Mouse (Mus musculus) heart, adult 18-20 months (tissue): ENCODE data around the gene Snx10. TPM values are rescaled to one million over a fixed set of nuclear protein-coding genes. Genes with fewer than 3 reads are reported as not detected.

Experiments used
- DNase-seq, 2 experiments: peaks; one replicate each; pipeline ENCODE4 v3.0.0; 2021 to 2022; ENCODE audit warnings: mixed read lengths in 1 of 2
- total RNA-seq, 2 experiments: library from RNA; stranded (reverse); gene quantifications; 2 replicates each; pipeline ENCODE4 v1.2.3; 2021

The Snx10 gene
- total RNA-seq, 2 experiments from 2014 or later: 13.9 to 15.9 TPM

DNA sequence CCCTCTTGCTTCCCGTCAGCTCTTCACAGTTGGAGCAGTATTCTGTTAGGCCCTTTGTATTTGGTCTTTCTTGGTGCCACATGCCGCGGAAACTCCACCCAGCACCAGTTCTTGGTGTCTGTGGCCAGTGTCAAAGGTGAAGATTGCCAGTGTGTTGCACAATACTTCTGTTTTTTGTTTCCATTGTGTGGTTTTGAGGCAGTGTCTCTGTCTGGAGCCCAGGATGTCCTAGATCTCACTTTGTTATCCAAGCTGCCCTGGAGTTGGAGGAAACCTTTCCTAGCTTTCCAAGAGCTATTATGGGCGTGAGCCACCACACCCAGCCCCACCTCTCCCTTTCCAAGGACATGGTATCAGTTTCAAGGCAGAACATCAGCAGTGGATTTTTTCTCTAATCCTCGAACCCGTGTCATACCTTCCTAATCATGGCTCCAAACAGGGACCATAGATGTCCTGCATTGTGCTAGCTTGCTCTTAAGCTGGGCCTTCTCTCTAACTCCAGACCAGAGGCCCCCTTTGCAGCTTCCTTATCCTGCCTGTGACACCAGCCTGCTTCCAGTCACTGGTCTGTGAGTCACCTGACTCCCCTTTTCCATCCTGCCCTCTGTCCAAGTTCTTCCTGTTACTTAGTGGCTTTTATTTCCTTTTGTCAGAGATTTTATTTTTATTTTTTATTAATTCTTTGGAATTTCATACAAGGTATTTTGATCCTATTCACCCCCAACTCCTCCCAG is 9.9 kb downstream of the Snx10 start:
- DNase-seq: peak in 1 of 2 experiments; percentile 56

DNA sequence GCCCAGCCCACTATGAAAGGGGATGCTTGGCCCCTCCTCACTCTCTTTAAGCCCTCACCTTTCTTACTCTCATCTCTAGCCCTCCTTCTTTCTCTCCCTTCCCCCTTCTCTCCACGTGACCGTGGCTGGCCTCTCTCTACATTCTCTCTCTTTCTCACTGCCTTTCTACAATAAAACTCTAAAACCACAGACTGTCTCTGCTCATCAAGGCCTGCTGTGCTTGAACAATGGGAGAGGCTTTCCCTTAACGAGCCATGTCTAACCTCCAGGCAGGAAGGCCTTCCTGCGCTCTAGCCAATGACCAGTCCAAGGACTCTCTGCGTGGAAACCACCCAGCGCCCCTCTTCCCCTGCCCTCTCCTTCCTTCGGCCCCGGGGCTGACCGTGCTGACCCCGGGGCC is 11.9 kb downstream of the Snx10 start:
- DNase-seq: no peak

DNA sequence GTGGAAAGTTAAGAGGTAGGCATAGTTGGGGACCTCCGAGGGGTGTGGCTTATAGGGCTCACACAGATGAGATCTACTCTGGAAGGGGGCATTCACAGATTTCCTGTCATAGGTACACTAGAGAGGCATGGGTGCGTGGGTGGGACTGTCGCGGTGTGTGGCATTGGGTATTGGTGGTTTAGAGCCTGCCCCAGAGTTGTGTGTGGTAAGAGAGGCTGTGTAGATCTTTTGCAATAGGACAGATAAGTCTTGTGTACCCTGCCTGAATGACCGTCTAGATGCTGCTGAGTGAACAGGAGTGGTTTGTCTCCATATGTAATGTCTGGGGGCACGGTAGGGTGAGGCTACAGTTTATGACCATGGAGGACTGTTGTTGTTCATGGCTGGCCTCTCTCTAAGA is 16.8 kb downstream of the Snx10 start:
- DNase-seq: no peak

DNA sequence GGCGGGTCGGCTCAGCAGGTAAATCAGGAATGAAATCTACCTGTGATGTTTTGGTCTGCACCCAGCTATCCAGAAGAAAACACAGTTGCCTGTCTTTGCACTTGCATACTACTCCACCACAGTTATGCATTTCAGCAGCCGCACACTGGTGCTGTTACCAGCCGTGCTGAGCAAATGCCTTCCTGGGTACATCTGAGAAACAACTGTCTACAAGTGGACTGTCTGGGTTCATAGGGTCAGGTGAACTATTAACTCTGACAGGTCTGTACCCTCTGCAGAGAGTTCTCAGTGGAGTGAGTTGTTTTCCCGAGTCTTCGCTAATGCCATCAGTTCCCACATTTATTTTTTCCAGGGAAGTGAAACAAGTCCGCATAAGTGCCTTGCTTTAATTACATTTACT is 17.7 kb downstream of the Snx10 start:
- no peak for DNase-seq

DNA sequence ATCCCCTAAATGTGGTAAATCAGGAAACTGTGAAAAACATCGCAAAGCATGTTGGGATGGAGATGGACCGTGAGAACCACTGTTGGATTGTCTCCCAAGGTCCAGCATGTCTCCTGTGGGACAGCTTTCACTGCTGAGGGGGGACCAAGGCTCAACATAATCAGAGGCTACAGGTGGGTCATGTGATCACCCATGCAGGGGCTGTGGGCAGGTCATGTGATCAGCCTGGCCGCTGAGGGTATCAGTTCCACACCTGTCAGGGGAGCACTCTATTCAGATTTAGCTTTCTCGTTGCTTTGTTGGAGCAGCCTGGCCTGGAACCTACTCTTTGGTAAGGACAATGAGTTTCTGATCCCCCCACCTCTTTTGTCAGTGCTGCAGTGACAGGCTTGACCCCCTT is 18.4 kb downstream of the Snx10 start:
- DNase-seq: no peak

DNA sequence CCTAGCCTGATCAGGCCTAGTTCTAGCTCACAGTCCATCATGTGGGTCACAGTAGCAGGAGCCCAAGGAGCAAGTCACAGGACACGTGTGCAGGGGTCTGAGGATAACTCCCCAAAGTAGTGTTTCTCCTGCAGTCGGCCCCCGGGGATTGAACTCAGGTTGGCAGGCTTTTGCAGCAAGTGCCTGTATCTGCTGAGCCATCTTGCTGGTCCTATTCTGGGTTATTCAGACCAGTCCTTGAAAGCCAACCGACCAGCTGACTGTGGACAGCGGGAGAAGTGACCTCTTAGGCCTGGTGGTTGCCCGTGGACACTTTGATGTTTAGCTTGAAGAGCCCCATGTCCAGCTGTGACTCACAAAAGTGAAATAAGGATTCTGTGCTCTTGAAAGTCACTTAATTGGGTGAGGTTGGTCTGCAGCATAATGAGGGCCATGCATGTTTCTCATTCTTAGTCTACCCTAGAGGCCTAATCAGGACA is 20.0 kb downstream of the Snx10 start:
- no peak for DNase-seq

DNA sequence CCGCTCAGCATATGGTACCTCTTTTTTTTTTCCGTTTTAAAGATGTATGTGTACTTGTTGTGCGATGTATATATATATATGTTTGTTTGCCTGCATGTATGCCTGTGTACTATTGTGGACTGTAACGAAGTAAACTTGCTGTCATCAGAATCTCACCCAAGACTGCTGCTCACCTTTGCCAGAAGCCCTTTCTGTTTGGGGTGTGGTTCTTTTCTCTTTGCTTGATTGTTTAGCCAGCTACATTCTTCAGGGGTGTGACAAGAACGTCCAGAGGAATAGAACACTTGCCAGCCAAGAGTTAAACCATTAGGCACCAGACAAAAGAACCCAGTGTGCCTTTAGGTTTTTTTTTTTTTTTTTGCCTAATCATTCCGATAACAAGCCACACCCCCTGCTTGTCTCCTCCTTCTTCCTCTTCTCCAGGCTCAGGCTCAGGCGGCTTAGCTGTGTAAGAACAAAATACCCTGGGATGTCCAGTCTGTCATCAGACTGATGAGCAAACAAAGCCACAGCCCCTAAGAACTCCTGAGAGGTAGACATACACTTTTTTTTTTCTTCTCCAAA is 20.5 kb downstream of the Snx10 start:
- peak; percentile 72 to 83 for DNase-seq

DNA sequence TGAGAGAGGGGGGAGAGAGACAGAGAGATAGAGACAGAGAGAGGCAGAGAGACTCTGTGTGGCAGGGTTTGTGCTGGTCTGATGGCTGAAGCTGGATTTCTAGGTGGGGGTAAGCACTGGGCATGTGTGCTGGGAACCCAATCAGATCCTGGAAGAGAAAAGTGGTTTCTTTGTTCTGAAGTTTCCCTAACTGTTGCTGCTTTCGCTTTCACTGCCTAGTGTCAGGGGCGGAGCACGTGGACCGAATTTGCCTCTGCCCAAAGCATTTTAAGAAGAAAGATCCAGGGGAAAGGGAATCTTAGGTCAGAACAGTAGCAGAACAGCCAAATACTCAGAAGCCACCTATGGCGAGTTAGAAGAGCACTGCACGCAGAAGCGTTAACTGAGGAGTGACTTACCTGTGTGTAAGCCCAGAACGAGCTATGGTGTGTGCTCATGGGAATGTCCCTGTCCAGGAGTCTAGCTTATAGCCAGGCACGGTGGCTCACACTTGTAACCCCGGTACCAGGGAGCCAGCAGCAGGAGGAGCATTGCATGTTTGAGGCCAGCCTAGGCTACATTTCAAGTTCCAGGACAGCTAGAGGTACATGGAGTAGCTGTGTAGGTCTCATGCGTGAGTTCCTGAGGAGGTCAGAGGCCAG is 21.6 kb downstream of the Snx10 start:
- peak; percentile 73 to 84 for DNase-seq

DNA sequence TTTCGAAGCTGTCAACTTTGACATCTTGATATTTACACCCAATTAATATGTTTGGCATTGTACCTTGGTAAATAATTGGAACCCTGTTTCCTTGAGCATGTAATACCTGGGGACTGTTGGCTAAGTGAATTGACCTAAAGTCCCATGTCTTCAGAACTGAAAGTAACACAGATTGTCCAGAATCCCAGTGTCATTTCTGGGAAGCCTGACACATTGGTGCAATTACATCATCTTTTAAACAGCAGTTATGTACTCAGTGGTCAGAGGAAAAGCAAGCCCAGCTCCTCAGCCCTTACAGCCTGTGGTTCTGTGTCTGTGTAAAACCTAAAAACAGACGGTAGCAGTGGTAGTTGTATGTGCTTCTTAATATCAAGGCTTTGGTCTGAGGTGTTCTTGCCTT is 22.4 kb downstream of the Snx10 start:
- peak in 1 of 2 experiments; percentile 27 for DNase-seq

DNA sequence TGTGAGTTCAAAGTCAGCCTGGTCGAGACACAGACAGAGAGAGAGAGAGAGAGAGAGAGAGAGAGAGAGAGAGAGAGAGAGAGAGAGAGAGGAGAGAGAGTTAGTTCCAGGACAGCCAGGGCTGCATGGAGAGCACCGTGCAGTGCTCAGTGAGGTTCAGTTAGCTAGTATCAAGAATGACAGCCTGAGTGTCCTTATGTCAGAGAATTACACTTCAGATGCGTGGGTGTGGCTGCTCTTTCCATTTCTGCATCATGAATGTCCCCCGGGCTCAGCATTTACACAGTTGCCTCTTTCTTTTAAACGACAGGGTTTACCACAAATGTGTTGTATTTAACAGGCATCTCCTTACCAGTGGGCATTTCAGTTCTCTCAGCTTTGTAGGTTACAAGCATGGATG is 25.1 kb downstream of the Snx10 start:
- no peak for DNase-seq

DNA sequence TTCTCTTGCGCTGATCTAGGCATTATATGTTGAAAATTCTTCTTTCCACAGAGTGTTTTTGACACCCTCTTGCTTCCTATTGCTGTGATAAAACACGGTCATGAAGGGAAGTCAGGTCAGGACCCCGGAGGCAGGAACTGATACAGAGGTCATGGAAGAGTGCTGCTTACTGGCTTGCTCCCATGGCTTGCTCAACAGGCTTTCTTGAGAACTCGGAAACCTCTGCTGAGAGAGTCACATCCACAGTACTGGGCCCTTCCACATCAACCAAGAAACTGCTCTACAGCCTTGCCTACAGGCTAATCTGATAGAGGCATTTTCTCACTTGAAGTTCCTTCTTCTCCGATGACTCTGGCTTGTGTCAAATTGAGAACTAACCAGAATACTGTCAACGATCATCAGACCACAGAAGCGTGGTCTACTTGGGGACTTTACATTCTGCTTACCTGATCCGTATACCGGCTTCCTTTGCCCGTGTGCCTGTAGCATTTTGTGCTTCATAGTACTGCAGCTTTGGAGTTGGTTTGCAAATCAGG is 27.6 kb downstream of the Snx10 start:
- no peak for DNase-seq

DNA sequence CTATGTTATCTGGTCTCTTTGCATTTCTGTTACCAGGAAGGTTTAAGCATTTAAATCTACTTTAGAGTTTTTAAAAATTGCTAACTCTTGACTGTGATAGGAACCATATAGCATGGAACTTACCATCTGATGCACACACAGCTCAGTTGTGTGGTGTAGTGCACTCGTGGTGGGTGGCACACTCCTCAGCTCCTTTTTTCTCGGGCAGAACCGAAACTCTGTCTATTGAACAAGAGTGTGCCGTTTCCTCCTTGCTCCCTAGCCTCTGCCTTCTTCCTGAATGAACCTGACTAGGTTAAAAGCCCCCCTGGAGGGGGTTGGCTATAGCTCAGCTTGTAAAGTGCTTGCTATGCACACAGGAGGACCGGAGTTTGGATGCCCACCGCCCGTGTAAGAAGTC is 32.9 kb downstream of the Snx10 start:
- no peak for DNase-seq

DNA sequence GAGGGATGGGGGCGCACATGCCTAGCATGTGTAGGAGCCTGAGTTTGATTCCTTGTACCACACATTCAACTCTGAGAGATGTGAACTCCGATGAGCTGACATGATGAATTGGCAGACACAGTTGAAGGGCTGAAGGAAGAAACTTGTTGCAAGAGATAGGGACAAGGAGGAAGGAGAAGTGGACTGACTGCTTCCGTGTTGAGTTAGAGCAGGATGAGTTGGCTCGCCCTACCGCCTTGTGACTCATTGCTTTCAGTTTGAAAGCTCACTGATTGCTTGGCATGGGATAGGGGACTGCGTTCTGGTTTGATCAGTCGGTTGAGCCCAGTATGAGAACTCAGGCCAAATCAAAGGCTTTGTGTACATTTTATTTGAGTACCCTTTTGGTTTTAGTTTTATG is 34.6 kb downstream of the Snx10 start:
- peak; percentile 34 to 59 for DNase-seq

DNA sequence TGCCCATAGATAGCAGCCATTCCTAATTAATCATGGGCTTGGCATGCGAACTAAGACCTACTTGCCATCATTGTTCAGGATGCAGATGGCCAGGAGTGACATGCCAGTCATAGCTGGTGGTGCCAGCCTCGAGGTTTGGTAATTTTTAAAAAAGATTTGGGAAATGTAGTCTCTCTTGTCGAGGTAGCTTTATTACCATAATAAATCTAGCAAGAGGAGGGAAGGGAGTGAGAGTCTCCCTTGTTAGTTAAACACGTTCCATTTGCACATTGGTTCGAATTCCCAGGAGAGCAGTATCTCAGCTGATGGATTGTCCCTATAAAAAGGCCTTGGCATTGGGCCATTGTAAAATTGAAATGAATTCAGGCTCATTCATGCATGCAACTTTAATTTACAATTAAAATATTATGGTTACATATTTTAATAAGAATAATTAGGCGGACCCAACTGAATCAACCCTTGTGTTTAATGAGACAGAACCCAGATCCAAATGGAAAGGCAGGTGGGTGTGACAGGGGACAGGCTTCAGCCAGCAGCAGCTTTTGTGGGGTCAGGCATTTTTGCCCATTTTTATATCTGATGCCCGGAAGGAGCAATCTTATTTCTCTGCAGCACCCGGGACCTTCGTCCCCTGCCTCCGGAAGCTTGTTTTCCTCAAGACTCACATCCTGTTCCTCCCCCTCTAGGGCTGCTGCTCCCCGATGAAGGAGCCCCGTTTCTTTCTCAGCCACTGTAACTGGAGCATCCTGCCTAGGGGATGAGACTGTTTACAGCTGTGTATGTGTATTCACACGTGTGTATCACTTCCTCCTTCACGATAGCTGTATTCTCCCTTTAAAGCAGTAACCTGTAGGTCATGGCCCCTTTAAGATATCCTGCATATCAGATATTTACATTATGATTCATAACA is 43.3 kb downstream of the Snx10 start:
- no peak for DNase-seq

DNA sequence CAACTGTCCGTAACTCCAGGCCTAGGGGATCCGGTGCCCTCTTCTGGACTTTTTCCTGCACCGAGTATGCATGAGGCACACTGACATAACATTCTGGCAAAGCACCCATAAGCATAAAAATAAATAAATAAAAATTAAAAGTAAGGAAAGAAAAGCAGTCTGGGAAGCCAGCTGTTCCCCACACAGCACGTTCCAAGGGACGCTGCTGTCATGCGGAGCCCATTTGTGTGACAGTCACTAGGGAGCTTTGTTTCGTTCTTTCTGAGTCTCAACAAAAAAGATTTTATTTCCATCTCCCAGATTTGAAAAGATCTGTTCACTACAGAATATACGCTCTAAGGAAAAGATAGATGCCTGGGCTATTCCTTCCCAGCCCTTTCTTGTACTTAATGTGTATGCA is 45.4 kb downstream of the Snx10 start:
- no peak for DNase-seq

DNA sequence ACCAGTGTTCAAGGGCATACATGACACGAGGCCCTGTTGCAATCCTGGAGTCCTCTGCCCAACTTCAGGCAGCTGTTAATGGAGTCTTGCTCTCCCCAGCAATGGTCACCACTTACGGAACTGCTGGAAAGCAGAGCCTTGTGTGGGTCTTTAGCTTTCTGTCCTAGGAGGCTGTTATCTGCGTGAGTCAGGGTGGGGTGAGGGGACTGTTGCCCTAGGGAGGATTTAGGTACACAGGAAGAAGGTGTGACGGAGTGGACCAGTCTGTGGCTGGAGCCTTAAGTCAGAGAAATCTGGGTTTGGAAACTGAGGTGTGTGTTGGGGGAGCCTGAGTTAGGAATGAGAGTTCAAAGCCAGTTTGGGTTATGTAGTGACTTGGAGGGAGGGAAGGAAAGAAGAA is 49.4 kb downstream of the Snx10 start:
- DNase-seq: no peak

DNA sequence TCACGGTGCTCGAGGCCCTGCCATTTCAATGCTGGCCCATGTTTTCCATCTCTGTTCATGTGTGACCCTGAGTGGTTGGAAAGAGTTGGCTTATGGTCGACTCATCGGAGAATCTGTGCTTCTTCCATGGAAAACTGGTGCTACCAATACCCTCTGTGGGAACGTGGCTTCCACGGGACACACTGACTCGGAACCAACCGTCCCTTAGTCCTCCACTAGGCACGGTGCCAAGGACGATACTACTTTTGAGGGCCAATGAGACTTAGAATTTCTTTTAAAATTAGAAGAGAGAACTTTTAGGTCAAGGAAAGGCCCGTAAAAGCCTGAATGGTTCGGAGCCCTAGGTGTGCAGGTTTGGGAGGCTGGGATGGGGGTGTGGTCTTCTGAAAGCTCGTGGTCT is 50.4 kb downstream of the Snx10 start:
- no peak for DNase-seq

DNA sequence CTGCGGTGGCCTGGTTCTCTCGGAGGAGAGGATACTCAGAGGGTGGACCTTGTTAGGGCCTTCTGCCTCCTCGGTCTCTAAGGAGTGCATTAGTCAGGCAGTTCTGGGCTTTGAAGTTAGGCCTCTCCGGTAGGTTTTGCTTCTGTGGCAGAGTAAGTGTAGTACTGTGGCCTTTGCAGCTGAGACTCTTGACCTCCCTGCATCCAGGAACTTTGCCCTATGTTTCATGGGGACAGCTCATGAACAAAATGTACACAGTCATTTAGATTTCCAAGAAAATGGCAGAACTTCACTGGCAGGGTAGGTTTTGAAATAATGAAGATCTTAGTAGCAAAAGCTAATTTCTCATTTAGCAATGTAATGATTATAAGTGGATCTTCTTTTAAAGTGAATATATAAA is 54.7 kb downstream of the Snx10 start:
- DNase-seq: no peak

DNA sequence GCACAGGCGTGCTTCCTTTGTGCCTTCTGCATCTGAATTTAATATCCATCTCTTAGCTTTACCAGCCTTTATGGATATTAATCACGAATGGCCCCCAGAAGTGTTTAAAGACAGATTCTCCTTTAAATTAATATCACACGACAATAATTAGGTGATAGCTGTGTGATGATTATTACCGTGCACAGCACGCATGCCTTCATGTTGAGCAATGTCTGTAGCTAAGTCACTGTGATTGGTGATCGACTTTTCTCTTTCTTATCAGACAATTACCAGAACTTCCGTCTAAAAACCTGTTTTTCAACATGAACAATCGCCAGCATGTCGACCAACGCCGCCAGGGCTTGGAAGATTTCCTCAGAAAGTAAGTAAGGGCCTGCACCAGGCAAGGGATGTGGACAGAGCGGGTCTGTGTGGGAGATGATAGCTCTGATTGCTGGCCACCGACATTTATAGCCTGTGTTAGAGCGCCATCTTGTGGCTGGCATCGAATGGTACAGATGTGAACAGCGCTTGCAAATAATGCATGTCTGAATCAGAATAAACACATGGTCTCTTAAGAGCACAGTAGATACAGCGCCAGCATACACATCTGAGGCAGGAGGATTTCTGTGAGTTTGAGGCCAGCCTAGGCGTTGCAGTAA is 56.5 kb downstream of the Snx10 start:
- DNase-seq: peak; percentile 77 to 90

DNA sequence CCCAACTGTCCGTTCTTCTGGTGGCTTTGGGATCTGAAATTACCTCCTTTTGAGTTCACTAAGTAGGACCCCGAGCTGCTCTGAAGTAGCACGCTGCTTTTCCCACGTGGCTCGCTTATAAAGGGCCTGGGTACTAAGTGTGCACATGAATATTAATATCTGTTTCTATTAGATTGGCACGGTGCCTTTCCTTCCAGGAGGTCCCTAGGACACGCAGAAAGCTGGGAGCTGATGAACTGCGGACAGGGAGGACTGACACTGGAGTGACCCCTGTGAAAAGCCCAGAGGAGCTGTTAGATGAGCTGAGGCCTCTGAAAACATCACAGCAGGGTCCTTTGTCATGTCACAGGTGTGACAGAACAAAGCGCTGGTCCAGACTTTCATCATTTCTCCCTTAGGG is 57.7 kb downstream of the Snx10 start:
- no peak for DNase-seq

DNA sequence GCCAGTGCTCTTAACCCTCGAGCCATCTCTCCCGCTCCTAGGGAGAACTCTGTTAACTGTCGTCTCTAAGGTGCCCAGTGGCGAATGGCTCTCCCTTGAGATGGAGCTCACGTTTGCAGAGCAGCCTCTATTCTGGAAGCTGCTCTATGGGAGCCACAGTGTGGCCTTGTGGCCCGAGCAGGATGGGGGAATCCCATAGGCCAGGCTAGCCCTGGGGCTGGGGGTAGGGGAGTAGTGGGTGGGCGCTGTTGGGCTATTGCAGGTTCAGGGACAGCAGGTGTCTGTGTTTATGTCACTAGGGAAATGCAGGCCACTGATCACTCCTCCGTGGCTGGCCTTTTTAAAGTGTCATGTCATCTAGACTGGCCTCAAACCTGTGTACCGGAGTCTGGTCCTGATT is 58.4 kb downstream of the Snx10 start:
- no peak for DNase-seq

DNA sequence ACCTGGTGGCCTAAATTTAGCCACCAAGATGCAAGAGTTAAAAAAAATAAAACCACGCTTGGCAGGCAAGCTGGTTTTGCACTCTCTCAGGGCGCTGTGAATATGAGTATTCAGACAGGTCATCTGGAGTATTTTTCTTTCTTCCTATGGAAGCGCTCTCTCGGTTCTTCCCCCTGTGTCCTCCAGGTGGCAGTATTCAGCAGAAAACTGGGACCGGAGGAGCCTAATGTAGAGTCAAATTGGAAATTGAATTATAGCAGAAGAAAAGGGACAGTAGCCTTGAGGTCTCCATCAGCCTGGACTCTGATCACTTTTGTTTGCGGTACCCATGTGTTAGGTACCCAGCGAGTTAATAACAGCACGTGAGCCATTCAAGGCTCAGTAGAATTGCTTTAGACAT is 62.3 kb downstream of the Snx10 start:
- DNase-seq: peak; percentile 56 to 84
